ENCODE assay signal across 20 mouse cellular contexts in genomic region chr6:35420924-35421323, GRCm38 (mm10).
A peak's percentile ranks its signal among the peaks of the same experiment; 100 is the strongest.
DNase-seq lines count a peak whose midpoint lies in the region; TF ChIP-seq lines count a peak whose summit lies in the region.
"Had no signal": no experiment of that assay in that cellular context is flagged by ENCODE, and none has a peak within 500 bp of the region (broad histone marks: within the 10 kb centered on the region; RNA-seq: fewer than 3 reads in every experiment).

No protein-coding gene starts in this region.

- 66% methylated on average over 7 of the region's 7 CpGs for WGBS in olfactory bulb, adult 2 months

- DNase-seq in spleen, postnatal 36 days (ENCODE audit: low spot score in 2 of 2), result peak; percentile 53 to 55
- DNase-seq in spleen, adult 12 weeks (ENCODE audit: low spot score), result no peak
- DNase-seq in B cell, adult 2 months, result peak; percentile 9 to 21
- DNase-seq in layer of hippocampus, adult 11-12 months (ENCODE audit: low spot score), result no peak
- no peak for DNase-seq in layer of hippocampus, postnatal 10 days (ENCODE audit: low spot score in 2 of 2)
- DNase-seq: adrenal gland, postnatal 10 days; adrenal gland, postnatal 36 days; cerebellum, adult 18-20 months; cerebellum, adult 9-10 months; cerebellum, postnatal 14 days; gastrocnemius, postnatal 25 days; heart, adult 18-20 months; heart, postnatal 10 days; heart, postnatal 36 days had no signal

- no peak for TF ChIP-seq CTCF in olfactory bulb, adult 2 months (IDR thresholded peaks at IDR 0.05; ENCODE audit: insufficient read depth, low read depth, low read length)

- TF ChIP-seq POLR2A in olfactory bulb, adult 2 months (IDR thresholded peaks at IDR 0.05; ENCODE audit: insufficient read depth, low read depth, low read length), result no peak

- H3K4me1 ChIP-seq in olfactory bulb, adult 2 months (ENCODE audit: control insufficient read depth, insufficient read depth, low read length), result peaks cover 11% of the 10 kb centered on the region
- H3K4me1 ChIP-seq: forebrain, embryonic 10.5 days; heart, embryonic 15.5 days; hindbrain, embryonic 10.5 days; hindbrain, embryonic 13.5 days had no signal

- H3K4me3 ChIP-seq in olfactory bulb, adult 2 months (ENCODE audit: insufficient read depth, low read depth, low read length), result no peak overlapping the region
- H3K4me3 ChIP-seq: forebrain, embryonic 10.5 days; heart, embryonic 12.5 days; heart, embryonic 15.5 days; hindbrain, embryonic 10.5 days; hindbrain, embryonic 13.5 days had no signal

- H3K27ac ChIP-seq in olfactory bulb, adult 2 months (ENCODE audit: insufficient read depth, low read depth, low read length), result peak overlapping the region; percentile 86
- H3K27ac ChIP-seq: forebrain, embryonic 10.5 days; heart, embryonic 15.5 days; hindbrain, embryonic 10.5 days; hindbrain, embryonic 13.5 days had no signal

Comparison
In these comparisons a context has a peak if more than half of its experiments do, and no peak if none do; other contexts are left out.
1. DNase-seq: peak in spleen, postnatal 36 days (2 of 2) and B cell, adult 2 months (2 of 2); none in spleen, adult 12 weeks (single experiment), layer of hippocampus, adult 11-12 months (single experiment) and layer of hippocampus, postnatal 10 days (0 of 2).